Mouse (Mus musculus) limb, embryonic 12.5 days (tissue): ENCODE data around the gene Gm9507. TPM values are rescaled to one million over a fixed set of nuclear protein-coding genes. Genes with fewer than 3 reads are reported as not detected.
"Not testable (repeated sequence)": the region's sequence is repeated elsewhere in the genome, so short reads cannot be mapped to it uniquely, and the experiment has no call there.

Experiments
- ATAC-seq: fragments of 200-750 bp; cut with Nextera tagmentation; 2 replicates; pipeline ENCODE4 v1.8.0; 2017; ENCODE audit warnings: low read depth, moderate TSS enrichment; ENCODE audit not compliant: insufficient number of reproducible peaks, insufficient read depth, low FRiP score, low TSS enrichment
- H3K27ac ChIP-seq: fragments of 300-500 bp; sonication (generic); 2 replicates; pipeline ENCODE4 v1.5.1; 2016; ENCODE audit warnings: mild to moderate bottlenecking, moderate library complexity
- H3K27me3 ChIP-seq: fragments of 300-500 bp; sonication (generic); 2 replicates; pipeline ENCODE4 v1.6.1; 2016; ENCODE audit warnings: mild to moderate bottlenecking, moderate library complexity
- H3K36me3 ChIP-seq: fragments of 300-500 bp; sonication (generic); 2 replicates; pipeline ENCODE4 v1.6.1; 2016; ENCODE audit warnings: mild to moderate bottlenecking, moderate library complexity
- H3K4me1 ChIP-seq: fragments of 300-500 bp; sonication (generic); replicated peaks from 2 replicates; pipeline ENCODE4 v1.6.1; 2016
- H3K4me2 ChIP-seq: fragments of 300-500 bp; sonication (generic); 2 replicates; pipeline ENCODE4 v1.6.1; 2016; ENCODE audit warnings: mild to moderate bottlenecking, moderate library complexity
- H3K4me3 ChIP-seq: fragments of 300-500 bp; sonication (generic); replicated peaks from 2 replicates; pipeline ENCODE4 v1.5.1; 2016; ENCODE audit warnings: mild to moderate bottlenecking
- H3K9ac ChIP-seq: fragments of 300-500 bp; sonication (generic); replicated peaks from 2 replicates; pipeline ENCODE4 v1.6.1; 2016; ENCODE audit warnings: mild to moderate bottlenecking, moderate library complexity
- H3K9me3 ChIP-seq: fragments of 300-500 bp; sonication (generic); 2 replicates; pipeline ENCODE4 v1.6.1; 2016; ENCODE audit warnings: mild to moderate bottlenecking, moderate library complexity
- WGBS: fragments of 180-500 bp; shearing (Covaris S2); methylation state at CpG from one replicate; pipeline ENCODE4 v1.1.7; 2016; 5-methylcytosine and 5-hydroxymethylcytosine counted together
- polyA plus RNA-seq: library from polyadenylated mRNA; unstranded; fragments of >200 nt; fragmentation: Nextera tagmentation; extraction: Ambion mirVana; gene quantifications from 2 replicates; pipeline ENCODE4 v1.2.1, GENCODE M21; 2016

Gene Gm9507
- polyA plus RNA-seq, 1 experiment from 2014 or later = not detected

GRCm38 (mm10) chr10:77771225-77771624 is 40.4 kb downstream of the Gm9507 start, which contains the start of gene Gm3238:
TSS of gene Gm3238 (minus strand) at chr10:77771325.
- not testable (repeated sequence) for H3K9ac ChIP-seq, H3K36me3 ChIP-seq, H3K4me2 ChIP-seq, H3K9me3 ChIP-seq, H3K27me3 ChIP-seq, H3K4me3 ChIP-seq, H3K4me1 ChIP-seq, H3K27ac ChIP-seq, ATAC-seq
- WGBS = 64% methylated on average over 1 of the region's 1 CpGs

GRCm38 (mm10) chr10:77769727-77770126 is 41.9 kb downstream of the Gm9507 start:
- Histone ChIP-seq H3K4me1 (no peaks in the 10 kb centered on the region), H3K4me3 (no peak overlapping the region), H3K27me3 (no peaks in the 10 kb centered on the region), H3K36me3 (no peaks in the 10 kb centered on the region), H3K9me3 (no peaks in the 10 kb centered on the region), H3K27ac (no peak overlapping the region), H3K4me2 (no peak overlapping the region), H3K9ac (no peak overlapping the region)
- ATAC-seq = no peak
- 71% methylated on average over 1 of the region's 1 CpGs for WGBS

Other genes with a start within 250 kb of the Gm9507 start
- gene Pttg1ip, start 230.1 kb downstream of the Gm9507 start, polyA plus RNA-seq = 83.6 and 84.0 TPM in 2 replicates
- gene Sumo3, start 205.7 kb downstream of the Gm9507 start, polyA plus RNA-seq = 345 and 359 TPM in 2 replicates
- gene Gm49325, start 205.6 kb downstream of the Gm9507 start, polyA plus RNA-seq = 9.7 and 12.0 TPM in 2 replicates
- gene Ube2g2, start 189.6 kb downstream of the Gm9507 start, polyA plus RNA-seq = 75.4 and 79.3 TPM in 2 replicates
- gene Tspear, start 125.3 kb downstream of the Gm9507 start, polyA plus RNA-seq = 0.50 and 1.3 TPM in 2 replicates
- gene Gm19402, start 121.1 kb downstream of the Gm9507 start, polyA plus RNA-seq = not detected in 2 replicates
- not detected in 2 replicates for gene Gm9508, start 114.6 kb downstream of the Gm9507 start, polyA plus RNA-seq
- not detected in 2 replicates for gene Gm10272, start 105.2 kb downstream of the Gm9507 start, polyA plus RNA-seq
- gene Gm10024, start 100.4 kb downstream of the Gm9507 start, polyA plus RNA-seq = not detected in 2 replicates
- gene Gm10142, start 96.0 kb downstream of the Gm9507 start, polyA plus RNA-seq = not detected in 2 replicates
- gene Krtap12-1, start 91.2 kb downstream of the Gm9507 start, polyA plus RNA-seq = not detected in 2 replicates
- gene Gm10100, start 85.4 kb downstream of the Gm9507 start, polyA plus RNA-seq = not detected in 2 replicates
- gene Gm18596, start 69.2 kb downstream of the Gm9507 start, polyA plus RNA-seq = not detected in 2 replicates
- gene Gm9736, start 60.5 kb downstream of the Gm9507 start, polyA plus RNA-seq = not detected in 2 replicates
- not detected in 2 replicates for gene Gm3233, start 52.2 kb downstream of the Gm9507 start, polyA plus RNA-seq
- not detected in 2 replicates for gene Gm3238, start 40.5 kb downstream of the Gm9507 start, polyA plus RNA-seq
- not detected in 2 replicates for gene Gm7138, start 34.9 kb downstream of the Gm9507 start, polyA plus RNA-seq
- gene Gm3250, start 29.3 kb downstream of the Gm9507 start, polyA plus RNA-seq = not detected in 2 replicates
- not detected in 2 replicates for gene Gm7137, start 23.6 kb downstream of the Gm9507 start, polyA plus RNA-seq
- gene Gm9639, start 16.8 kb downstream of the Gm9507 start, polyA plus RNA-seq = not detected in 2 replicates
- gene Gm19668, start 12.7 kb downstream of the Gm9507 start, polyA plus RNA-seq = not detected in 2 replicates
- gene Gm2696, start 2.8 kb upstream of the Gm9507 start, polyA plus RNA-seq = not detected in 2 replicates
- not detected in 2 replicates for gene Krtap10-4, start 15.3 kb upstream of the Gm9507 start, polyA plus RNA-seq
- not detected in 2 replicates for gene Krtap10-10, start 24.1 kb upstream of the Gm9507 start, polyA plus RNA-seq
- gene Gm36176, start 35.0 kb upstream of the Gm9507 start, polyA plus RNA-seq = not detected in 2 replicates
- not detected in 2 replicates for gene Gm10318, start 41.0 kb upstream of the Gm9507 start, polyA plus RNA-seq
- not detected in 2 replicates for gene Gm3285, start 50.1 kb upstream of the Gm9507 start, polyA plus RNA-seq
- 3.1 and 3.4 TPM in 2 replicates for gene Lrrc3, start 90.7 kb upstream of the Gm9507 start, polyA plus RNA-seq
- gene Trpm2, start 158.7 kb upstream of the Gm9507 start, polyA plus RNA-seq = 0.29 and 0.53 TPM in 2 replicates
- gene 1810043G02Rik, start 166.7 kb upstream of the Gm9507 start, polyA plus RNA-seq = 28.2 and 29.2 TPM in 2 replicates
- gene Pfkl, start 198.2 kb upstream of the Gm9507 start, polyA plus RNA-seq = 172 and 174 TPM in 2 replicates
- not detected in 2 replicates for gene Dnmt3l, start 230.1 kb upstream of the Gm9507 start, polyA plus RNA-seq
- 0.53 and 0.90 TPM in 2 replicates for gene Aire, start 231.8 kb upstream of the Gm9507 start, polyA plus RNA-seq